Mouse (Mus musculus) granulocyte monocyte progenitor cell, adult 5-6 weeks (primary cell): Measurements from ENCODE around the gene Gstp2. TPM values are rescaled to one million over a fixed set of nuclear protein-coding genes. Genes with fewer than 3 reads are reported as not detected.
"Not testable (repeated sequence)": the region's sequence is repeated elsewhere in the genome, so short reads cannot be mapped to it uniquely, and the experiment has no call there.

ENCODE experiments used
- ATAC-seq: replicated peaks from 2 replicates; pipeline ENCODE4 v1.8.0; 2016; ENCODE audit warnings: mild to moderate bottlenecking, moderate TSS enrichment, inconsistent platforms; ENCODE audit not compliant: poor library complexity, severe bottlenecking
- total RNA-seq, 2 experiments: library from RNA; stranded (forward) in 1 of 2; stranded (reverse) in 1 of 2; fragments of 200-712, 200-1000 nt in 1 of 2; fragments of >200 nt in 1 of 2; fragmentation: Nextera tagmentation in 1 of 2; gene quantifications; 2 replicates each; pipeline ENCODE4 v1.2.3; 2014 to 2017

The Gstp2 gene
- total RNA-seq, 2 experiments from 2014 or later, result 4.3 TPM; not detected in 1

DNA sequence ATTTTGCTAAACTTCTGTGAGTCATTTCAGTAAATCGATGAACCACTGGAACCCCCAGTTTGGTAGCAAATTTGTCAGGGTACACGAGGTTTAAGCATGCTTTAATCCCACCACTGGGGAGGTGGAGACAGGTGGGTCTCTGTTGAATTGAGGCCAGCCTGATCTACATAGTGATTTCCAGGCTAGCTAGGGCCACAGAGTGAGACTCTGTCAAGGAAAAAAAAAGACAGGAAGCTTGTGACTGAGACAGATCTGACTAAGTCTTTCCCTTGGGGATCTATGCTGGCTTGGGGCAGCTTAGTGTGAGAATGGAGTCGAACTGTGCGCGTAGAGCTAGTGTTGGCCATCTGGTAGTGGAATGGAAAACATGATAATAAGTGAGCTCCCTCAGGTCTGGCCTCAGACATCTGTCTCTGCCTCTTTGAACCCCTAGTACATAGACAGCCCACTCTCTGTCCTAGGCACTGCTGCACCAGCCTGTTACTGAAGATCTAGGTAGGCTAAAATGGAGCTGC lies 6.8 kb upstream of the Gstp2 start:
- no peak for ATAC-seq

DNA sequence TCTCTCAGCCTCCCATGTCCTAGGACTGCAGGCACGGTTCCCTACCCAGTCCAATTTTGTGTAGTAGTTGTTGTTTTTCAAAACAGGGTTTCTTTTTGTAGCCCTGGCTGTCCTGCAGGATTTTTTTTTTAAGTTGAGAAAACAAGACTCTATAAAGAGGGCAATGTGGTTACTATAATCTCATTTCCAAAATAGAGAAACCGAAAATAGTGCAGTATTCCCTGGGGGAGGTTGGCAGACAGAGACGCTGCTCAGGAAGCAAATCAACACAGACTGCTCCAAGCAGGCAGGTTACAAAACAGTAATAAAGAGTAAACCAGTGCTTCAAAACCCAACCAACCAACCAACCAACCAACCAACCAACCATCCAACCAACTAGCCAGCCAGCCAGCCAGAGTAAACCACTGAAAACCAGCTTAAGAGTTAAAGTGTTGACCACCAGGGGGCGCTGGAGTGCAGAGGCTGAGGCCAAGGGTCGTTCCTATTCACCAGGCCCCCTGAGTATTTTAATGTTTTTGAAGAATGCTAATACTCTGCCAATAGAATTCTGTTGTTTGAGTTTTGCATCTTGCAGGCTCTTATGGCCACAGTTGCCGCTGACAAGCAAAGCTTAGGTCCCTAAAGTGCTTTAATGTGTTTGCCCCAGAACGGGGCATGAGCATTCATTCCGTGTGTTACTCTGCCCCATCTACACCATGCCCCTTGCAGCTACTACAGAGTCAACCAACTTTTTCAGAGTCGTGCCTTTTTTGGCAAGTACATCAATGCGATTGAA lies 6.1 kb upstream of the Gstp2 start:
- peak; percentile 40; the same call in 1 of the 2 replicates for ATAC-seq

- ATAC-seq, result no peak
These were observed 5.2 kb upstream of the Gstp2 start for GRCm38 (mm10) chr19:4051016-4051415.

DNA sequence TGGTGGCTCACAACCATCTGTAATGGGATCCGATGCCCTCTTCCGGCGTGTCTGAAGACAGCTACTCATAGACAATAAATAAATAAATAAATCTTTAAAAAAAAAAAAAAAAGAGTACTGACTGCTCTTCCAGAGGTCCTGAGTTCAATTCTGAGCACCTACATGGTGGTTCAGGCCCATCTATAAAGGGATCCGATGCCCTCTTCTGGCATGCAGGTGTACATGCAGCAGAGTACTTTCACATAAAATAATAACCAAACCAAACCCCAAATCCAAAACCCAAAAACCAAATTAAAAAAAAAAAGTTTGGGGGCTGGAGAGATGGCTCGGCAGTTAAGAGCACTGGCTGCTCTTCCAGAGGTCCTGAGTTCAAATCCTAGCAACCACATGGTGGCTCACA lies 3.2 kb upstream of the Gstp2 start:
- not testable (repeated sequence) for ATAC-seq

DNA sequence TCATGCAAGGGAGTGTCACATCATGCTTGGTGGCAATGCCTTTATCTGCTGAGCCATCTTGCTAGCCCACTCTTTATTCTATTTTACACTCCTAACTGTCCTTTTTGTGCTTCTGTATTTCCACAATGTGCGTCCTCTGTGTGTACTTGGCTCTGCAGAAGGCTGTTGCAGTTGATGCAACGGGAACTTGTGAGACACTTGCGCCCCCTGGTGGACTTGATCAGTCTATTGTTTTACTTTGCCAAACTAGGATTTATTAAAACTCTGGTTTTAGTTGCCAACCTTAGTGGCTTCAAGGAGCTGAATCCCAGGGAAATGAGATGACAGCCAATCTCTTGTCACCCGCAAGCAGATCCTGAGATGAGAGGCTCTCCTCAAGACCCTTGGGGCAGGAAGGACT lies 2.0 kb upstream of the Gstp2 start:
- ATAC-seq, result peak; percentile 38

DNA sequence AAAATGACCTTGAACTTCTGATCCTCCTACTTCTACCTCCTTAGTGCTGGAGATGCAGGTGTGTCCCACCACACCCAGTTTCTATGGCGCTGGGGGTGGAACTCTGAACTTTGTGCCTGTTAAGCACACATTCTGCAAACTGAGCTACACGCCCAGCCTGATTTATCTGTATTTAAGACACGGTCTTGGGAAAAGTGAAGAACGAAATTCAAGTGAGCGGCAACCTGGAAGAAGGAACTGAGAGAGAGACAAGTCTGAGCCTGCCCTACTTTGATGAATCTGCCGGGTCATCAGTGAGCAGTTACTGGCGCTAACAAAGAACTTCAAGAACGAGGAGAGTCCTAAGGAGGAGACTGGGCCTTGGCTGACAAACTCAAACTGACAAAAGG lies 1.0 kb upstream of the Gstp2 start:
- no peak for ATAC-seq

- ATAC-seq, result not testable (repeated sequence)
These were observed 1.7 kb downstream of the Gstp2 start for GRCm38 (mm10) chr19:4044109-4044508.

GRCm38 (mm10) chr19:4042124-4042523 lies 3.7 kb downstream of the Gstp2 start:
- no peak for ATAC-seq

- not testable (repeated sequence) for ATAC-seq
These were observed 4.3 kb downstream of the Gstp2 start for GRCm38 (mm10) chr19:4041500-4041899.

GRCm38 (mm10) chr19:4040941-4041340 lies 4.9 kb downstream of the Gstp2 start:
- not testable (repeated sequence) for ATAC-seq

DNA sequence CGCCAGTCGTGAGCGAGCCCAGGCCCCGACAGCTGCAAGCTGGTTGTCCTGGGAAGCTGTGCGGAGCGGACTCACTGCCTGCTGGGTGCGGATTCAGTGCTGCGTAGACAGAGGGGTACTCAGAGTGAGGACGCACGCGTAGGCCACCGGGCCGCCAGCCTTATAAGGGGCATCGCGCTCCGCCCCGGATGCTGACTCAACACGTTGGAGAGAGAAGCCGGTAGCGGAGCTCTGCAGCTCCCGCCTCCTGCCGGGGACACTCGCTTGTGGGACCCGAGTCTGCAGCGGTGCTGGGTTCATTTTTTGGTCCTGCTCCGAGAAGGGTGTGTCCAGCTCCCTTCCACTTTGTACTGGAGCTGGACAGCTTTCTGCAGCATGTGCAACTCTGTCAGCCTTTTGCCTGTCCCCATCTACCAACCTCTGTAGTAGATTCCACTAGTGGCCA lies 8.0 kb downstream of the Gstp2 start, which contains the start of gene Gstp1:
TSS of gene Gstp1 (minus strand) at position 198 of the 445 bp plus-strand sequence.
- ATAC-seq, result peak; percentile 98

GRCm38 (mm10) chr19:4037154-4037787 lies 8.6 kb downstream of the Gstp2 start:
- not testable (repeated sequence) for ATAC-seq

DNA sequence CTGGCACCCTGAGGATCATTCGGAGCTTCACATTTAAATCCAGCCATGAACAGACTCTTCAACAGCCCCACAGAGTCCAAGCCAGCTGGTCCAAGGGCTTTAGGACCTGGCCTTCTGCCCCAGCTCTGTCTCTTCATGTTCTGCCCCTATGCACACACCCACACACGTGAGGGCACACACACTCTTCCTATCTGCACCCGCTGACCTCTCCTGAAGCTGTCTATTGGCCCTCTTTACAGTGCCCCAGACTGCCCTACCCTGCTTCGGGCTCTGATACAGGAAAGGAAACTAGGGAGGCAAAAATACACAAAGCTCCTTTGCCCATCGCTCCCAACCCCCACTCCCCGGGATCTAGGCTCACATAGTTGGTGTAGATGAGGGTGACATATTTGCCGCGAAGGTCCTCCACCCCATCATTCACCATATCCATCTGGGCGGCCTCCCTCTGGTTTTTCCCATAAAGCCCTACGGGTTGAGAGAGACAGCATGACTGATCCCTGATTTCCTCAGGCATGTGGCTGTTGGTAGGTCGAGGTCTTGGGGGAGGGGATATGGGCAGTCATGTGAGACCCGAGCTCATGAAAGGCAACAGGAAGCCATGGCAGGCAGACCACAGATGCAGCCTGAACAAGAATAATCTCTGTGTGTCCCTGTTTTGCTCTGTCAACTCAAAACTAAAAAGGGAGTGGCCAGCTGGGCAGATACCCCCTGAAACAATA lies 9.3 kb downstream of the Gstp2 start:
- ATAC-seq, result no peak

GRCm38 (mm10) chr19:4033742-4034141 lies 12.1 kb downstream of the Gstp2 start:
- no peak for ATAC-seq

DNA sequence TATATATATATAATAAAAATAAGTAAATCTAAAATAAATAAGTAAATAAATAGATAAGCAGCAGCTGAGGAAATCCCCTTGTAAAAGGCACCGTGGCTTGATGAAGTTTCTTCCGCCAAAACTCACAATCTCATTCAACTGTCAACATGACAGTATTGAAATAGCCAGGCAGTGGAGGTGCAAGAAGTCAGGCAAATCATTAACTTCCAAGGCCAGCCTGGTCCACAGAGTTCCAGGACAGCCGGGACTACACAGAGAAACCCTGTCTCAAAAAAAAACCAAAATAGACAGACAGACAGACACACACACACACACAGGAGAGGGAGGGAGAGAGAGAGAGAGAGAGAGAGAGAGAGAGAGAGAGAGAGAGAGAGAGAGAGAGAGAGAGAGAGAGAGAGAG lies 12.5 kb downstream of the Gstp2 start:
- ATAC-seq, result no peak

GRCm38 (mm10) chr19:4032668-4033067 lies 13.2 kb downstream of the Gstp2 start:
- ATAC-seq, result no peak

DNA sequence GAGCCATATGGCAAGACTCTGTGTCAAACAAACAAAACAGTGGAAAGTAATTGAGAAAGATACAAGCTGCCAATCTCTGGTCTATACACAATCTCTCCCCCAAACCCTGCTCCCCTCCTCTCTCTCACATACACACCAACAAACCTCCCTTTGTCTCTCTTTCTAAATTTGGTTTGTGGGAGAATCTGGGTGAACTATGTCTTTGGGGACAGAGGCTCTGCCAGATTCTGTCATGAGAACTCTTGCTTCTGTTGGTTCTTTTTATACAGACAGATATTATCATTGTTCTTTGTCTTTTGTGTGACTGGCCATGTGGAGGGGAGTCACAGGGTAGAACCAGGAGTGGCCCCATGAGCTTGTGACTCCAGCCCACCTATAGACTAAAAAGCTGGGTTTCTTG lies 18.2 kb downstream of the Gstp2 start:
- ATAC-seq, result no peak

GRCm38 (mm10) chr19:4023185-4023584 lies 22.6 kb downstream of the Gstp2 start:
- ATAC-seq, result no peak

- ATAC-seq, result peak; percentile 90
These were observed 26.9 kb downstream of the Gstp2 start for GRCm38 (mm10) chr19:4018743-4019583.
